Mouse (Mus musculus) bone marrow, adult 2 months (tissue): Measurements from ENCODE around the gene S1pr2. TPM values are rescaled to one million over a fixed set of nuclear protein-coding genes. Genes with fewer than 3 reads are reported as not detected.

Experiments used
- H3K27ac ChIP-seq: fragments of 200-500 bp; 2 replicates; pipeline ENCODE4 v1.5.1; 2012; ENCODE audit warnings: low read depth, mild to moderate bottlenecking, control low read depth, inconsistent platforms, low read length; ENCODE audit not compliant: control insufficient read depth, poor library complexity, insufficient read depth
- H3K4me1 ChIP-seq: fragments of 200-500 bp; 2 replicates; pipeline ENCODE4 v1.6.1; 2011; ENCODE audit warnings: low read length; ENCODE audit not compliant: control insufficient read depth, insufficient read depth
- H3K4me3 ChIP-seq: fragments of 200-500 bp; replicated peaks from 2 replicates; pipeline ENCODE3; 2011; ENCODE audit warnings: mild to moderate bottlenecking, low read depth, low read length, control low read depth; ENCODE audit not compliant: control insufficient read depth
- CTCF ChIP-seq: fragments of 200-500 bp; IDR thresholded peaks from 2 replicates; pipeline ENCODE4 v1.5.1; 2011; ENCODE audit warnings: low read length, control low read depth; ENCODE audit not compliant: control insufficient read depth, insufficient read depth
- POLR2A ChIP-seq: fragments of 200-500 bp; IDR thresholded peaks from 2 replicates; pipeline ENCODE4 v1.6.1; 2011; ENCODE audit warnings: low read depth, mild to moderate bottlenecking, control low read depth, low read length, borderline replicate concordance; ENCODE audit not compliant: control insufficient read depth
- WGBS: fragments of 180-500 bp; shearing (Covaris S2); methylation state at CpG from one replicate; pipeline ENCODE4 v1.1.7; 2018; 5-methylcytosine and 5-hydroxymethylcytosine counted together
- polyA plus RNA-seq: library from polyadenylated mRNA; stranded (reverse); fragments of >200 nt; gene quantifications from 2 replicates; pipeline ENCODE4 v1.2.4, GENCODE M21; 2011; ENCODE audit warnings: low replicate concordance; ENCODE audit not compliant: missing spikeins, insufficient read depth, insufficient read length

Gene S1pr2
- polyA plus RNA-seq, 1 experiment = 2.2 TPM

- H3K4me3 ChIP-seq = no peak overlapping the region
- TF ChIP-seq CTCF (no peak), POLR2A (no peak)
- H3K27ac ChIP-seq = no peak overlapping the region
- 80% methylated on average over 5 of the region's 5 CpGs for WGBS
- H3K4me1 ChIP-seq = no peaks in the 10 kb centered on the region; the same call in 1 of the 2 replicates
Observed at GRCm38 (mm10) chr9:20993165-20993898, 16.8 kb upstream of the S1pr2 start.

- H3K27ac ChIP-seq = no peak overlapping the region
- TF ChIP-seq POLR2A (no peak), CTCF (no peak)
- 77% methylated on average over 4 of the region's 4 CpGs for WGBS
- H3K4me1 ChIP-seq = no peaks in the 10 kb centered on the region
- H3K4me3 ChIP-seq = no peak overlapping the region
Observed at GRCm38 (mm10) chr9:20991587-20991986, 15.0 kb upstream of the S1pr2 start.

- 31% methylated on average over 10 of the region's 10 CpGs for WGBS
- TF ChIP-seq CTCF (no peak), POLR2A (no peak)
- H3K4me3 ChIP-seq = no peak overlapping the region
- H3K4me1 ChIP-seq = no peaks in the 10 kb centered on the region
- H3K27ac ChIP-seq = no peak overlapping the region
Observed at GRCm38 (mm10) chr9:20990861-20991260, 14.3 kb upstream of the S1pr2 start.

GRCm38 (mm10) chr9:20987953-20988352 lies 11.4 kb upstream of the S1pr2 start:
- no peak overlapping the region for H3K27ac ChIP-seq
- 42% methylated on average over 7 of the region's 7 CpGs for WGBS
- TF ChIP-seq POLR2A = no peak

GRCm38 (mm10) chr9:20986952-20987686 lies 10.5 kb upstream of the S1pr2 start:
- TF ChIP-seq CTCF (no peak), POLR2A (no peak)
- 80% methylated on average over 15 of the region's 15 CpGs for WGBS
- no peaks in the 10 kb centered on the region for H3K4me1 ChIP-seq
- H3K4me3 ChIP-seq = no peak overlapping the region
- H3K27ac ChIP-seq = no peak overlapping the region

More at GRCm38 (mm10) chr9:20987953-20988352, 11.4 kb upstream of the S1pr2 start:
- Histone ChIP-seq H3K4me1 (no peaks in the 10 kb centered on the region), H3K4me3 (no peak overlapping the region)

- WGBS = 27% methylated on average over 5 of the region's 5 CpGs
- TF ChIP-seq CTCF (no peak), POLR2A (no peak)
- H3K4me3 ChIP-seq = no peak overlapping the region
- H3K4me1 ChIP-seq = no peaks in the 10 kb centered on the region
- H3K27ac ChIP-seq = no peak overlapping the region
Observed at GRCm38 (mm10) chr9:20983169-20983568, 6.6 kb upstream of the S1pr2 start.

GRCm38 (mm10) chr9:20982171-20982570 lies 5.6 kb upstream of the S1pr2 start:
- Histone ChIP-seq H3K4me3 (no peak overlapping the region), H3K4me1 (no peaks in the 10 kb centered on the region), H3K27ac (no peak overlapping the region)
- WGBS = 59% methylated on average over 3 of the region's 3 CpGs
- no peak for TF ChIP-seq POLR2A
- no peak for TF ChIP-seq CTCF

- Histone ChIP-seq H3K4me1 (no peaks in the 10 kb centered on the region), H3K4me3 (no peak overlapping the region), H3K27ac (no peak overlapping the region)
- WGBS = 67% methylated on average over 7 of the region's 7 CpGs
- TF ChIP-seq CTCF (no peak), POLR2A (no peak)
Observed at GRCm38 (mm10) chr9:20979769-20980168, 3.2 kb upstream of the S1pr2 start.

GRCm38 (mm10) chr9:20979181-20979580 lies 2.6 kb upstream of the S1pr2 start:
- WGBS = 63% methylated on average over 5 of the region's 5 CpGs
- TF ChIP-seq POLR2A (no peak), CTCF (no peak)
- Histone ChIP-seq H3K27ac (no peak overlapping the region), H3K4me1 (no peaks in the 10 kb centered on the region), H3K4me3 (no peak overlapping the region)
